Mouse (Mus musculus) 416B (cell line): ENCODE results near the gene Zfp981.
"Not testable (repeated sequence)": the region's sequence is repeated elsewhere in the genome, so short reads cannot be mapped to it uniquely, and the experiment has no call there.

Experiments used
- DNase-seq: peaks from one replicate; pipeline ENCODE4 v3.0.0; 2011; ENCODE audit warnings: low read depth

Zfp981 gene

GRCm38 (mm10) chr4:146485183-146485939, 16.5 kb upstream of the Zfp981 start:
- DNase-seq: not testable (repeated sequence)

GRCm38 (mm10) chr4:146486753-146487152, 15.1 kb upstream of the Zfp981 start:
- DNase-seq: not testable (repeated sequence)

- DNase-seq: not testable (repeated sequence)
Measured at GRCm38 (mm10) chr4:146489196-146489595, 12.6 kb upstream of the Zfp981 start.

GRCm38 (mm10) chr4:146491993-146492392, 9.8 kb upstream of the Zfp981 start:
- not testable (repeated sequence) for DNase-seq

- no peak for DNase-seq
Measured at GRCm38 (mm10) chr4:146492439-146492838, 9.4 kb upstream of the Zfp981 start.

- no peak for DNase-seq
Measured at GRCm38 (mm10) chr4:146492851-146493250, 9.0 kb upstream of the Zfp981 start.

- DNase-seq: not testable (repeated sequence)
Measured at GRCm38 (mm10) chr4:146493319-146493907, 8.4 kb upstream of the Zfp981 start.

GRCm38 (mm10) chr4:146494980-146495379, 6.8 kb upstream of the Zfp981 start:
- DNase-seq: no peak

GRCm38 (mm10) chr4:146497695-146498275, 4.0 kb upstream of the Zfp981 start:
- DNase-seq: not testable (repeated sequence)

- DNase-seq: not testable (repeated sequence)
Measured at GRCm38 (mm10) chr4:146509029-146509428, 7.2 kb downstream of the Zfp981 start.

GRCm38 (mm10) chr4:146511871-146512270, 10.0 kb downstream of the Zfp981 start:
- not testable (repeated sequence) for DNase-seq

- DNase-seq: no peak
Measured at GRCm38 (mm10) chr4:146516474-146516873, 14.6 kb downstream of the Zfp981 start.

GRCm38 (mm10) chr4:146517150-146517549, 15.3 kb downstream of the Zfp981 start:
- not testable (repeated sequence) for DNase-seq

- DNase-seq: no peak
Measured at GRCm38 (mm10) chr4:146520723-146521122, 18.9 kb downstream of the Zfp981 start.

GRCm38 (mm10) chr4:146534574-146534973, 32.7 kb downstream of the Zfp981 start:
- no peak for DNase-seq

GRCm38 (mm10) chr4:146535883-146536282, 34.1 kb downstream of the Zfp981 start:
- no peak for DNase-seq

GRCm38 (mm10) chr4:146579905-146580873, 78.4 kb downstream of the Zfp981 start:
- not testable (repeated sequence) for DNase-seq
